Mouse (Mus musculus) thymus, adult 2 months (tissue): ENCODE measurements around the gene Ip6k1. TPM values are rescaled to one million over a fixed set of nuclear protein-coding genes. Genes with fewer than 3 reads are reported as not detected.
"Not testable (repeated sequence)": the region's sequence is repeated elsewhere in the genome, so short reads cannot be mapped to it uniquely, and the experiment has no call there.

Source experiments
- DNase-seq: peaks from one replicate; pipeline ENCODE4 v3.0.0; 2021
- H3K27ac ChIP-seq: fragments of 200-500 bp; 2 replicates; pipeline ENCODE4 v1.5.1; 2012; ENCODE audit warnings: low read length, control low read depth; ENCODE audit not compliant: control insufficient read depth, insufficient read depth
- H3K27me3 ChIP-seq: fragments of 200-500 bp; 2 replicates; pipeline ENCODE4 v1.6.1; 2012; ENCODE audit warnings: mild to moderate bottlenecking, low read length, moderate library complexity, mixed read lengths; ENCODE audit not compliant: control insufficient read depth, insufficient read depth
- H3K36me3 ChIP-seq: fragments of 200-500 bp; 2 replicates; pipeline ENCODE4 v1.6.1; 2012; ENCODE audit warnings: mild to moderate bottlenecking, low read length, moderate library complexity; ENCODE audit not compliant: control insufficient read depth, insufficient read depth
- H3K4me1 ChIP-seq: fragments of 200-500 bp; replicated peaks from 2 replicates; pipeline ENCODE4 v1.6.1; 2012; ENCODE audit warnings: low read length; ENCODE audit not compliant: control insufficient read depth, insufficient read depth
- H3K4me3 ChIP-seq: fragments of 200-500 bp; 2 replicates; pipeline ENCODE4 v1.5.1; 2012; ENCODE audit warnings: mild to moderate bottlenecking, low read length, control low read depth, moderate library complexity; ENCODE audit not compliant: control insufficient read depth, insufficient read depth
- CTCF ChIP-seq: fragments of 200-500 bp; IDR thresholded peaks from 2 replicates; pipeline ENCODE4 v1.5.1; 2012; ENCODE audit warnings: mild to moderate bottlenecking, control low read depth, low read length, moderate library complexity, borderline replicate concordance; ENCODE audit not compliant: control insufficient read depth, poor library complexity, insufficient read depth; ENCODE audit errors: extremely low read depth
- POLR2A ChIP-seq: fragments of 200-500 bp; IDR thresholded peaks from 2 replicates; pipeline ENCODE4 v1.6.1; 2012; ENCODE audit warnings: mild to moderate bottlenecking, low read length, control low read depth, moderate library complexity; ENCODE audit not compliant: control insufficient read depth, poor library complexity, insufficient read depth; ENCODE audit errors: extremely low read depth
- WGBS: fragments of 180-500 bp; shearing (Covaris S2); methylation state at CpG from one replicate; pipeline ENCODE4 v1.1.7; 2018; 5-methylcytosine and 5-hydroxymethylcytosine counted together
- polyA plus RNA-seq: library from polyadenylated mRNA; depleted of rRNA; stranded (reverse); fragments of >200 nt; gene quantifications from 2 replicates; pipeline ENCODE4 v1.2.3, GENCODE M21; 2012

The Ip6k1 gene
- polyA plus RNA-seq, 1 experiment, result 197 TPM

DNA sequence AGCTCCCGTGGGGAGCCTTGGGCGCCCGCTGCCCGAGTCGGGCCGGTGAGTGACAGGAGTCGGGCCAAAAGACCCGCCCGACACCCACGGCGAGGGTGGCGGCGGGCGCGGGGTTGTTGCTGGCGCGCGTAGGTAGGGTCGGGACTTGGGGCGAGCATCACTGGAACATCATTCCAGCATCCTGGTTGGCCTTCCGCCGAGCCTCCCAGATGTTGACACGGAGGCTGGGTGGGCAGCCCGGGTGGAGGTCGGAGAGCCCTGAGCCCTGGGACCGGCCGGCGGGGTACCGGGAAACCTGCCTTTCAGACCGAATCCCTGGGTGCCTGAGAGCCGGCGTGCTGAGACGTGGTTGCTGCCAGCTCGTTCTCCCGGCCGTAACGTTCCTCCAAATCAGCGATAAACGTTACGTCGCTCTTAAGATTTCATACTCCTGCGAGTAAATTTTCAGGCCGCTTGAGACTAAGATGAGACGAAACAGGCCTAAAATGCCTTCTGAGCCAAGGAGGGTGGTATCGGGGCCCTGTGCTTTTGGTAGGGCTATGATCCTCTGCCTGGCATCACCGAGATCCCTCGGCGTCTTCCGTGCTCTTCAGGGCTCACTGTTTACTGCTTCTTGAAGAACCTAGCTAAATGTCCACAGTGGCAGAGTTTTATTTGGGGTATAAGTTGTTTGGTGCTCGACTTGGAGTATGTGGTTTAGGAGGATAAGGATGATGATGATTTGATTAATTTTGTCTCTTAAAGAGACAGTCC, 653 bp downstream of the Ip6k1 start:
- DNase-seq, result no peak
- H3K27ac ChIP-seq, result peak overlapping the region; percentile 70
- H3K36me3 ChIP-seq, result no peaks in the 10 kb centered on the region
- TF ChIP-seq CTCF (no peak), POLR2A (peak; percentile 14; the same call in 1 of the 2 replicates)
- under 1% methylated on average over 50 of the region's 50 CpGs for WGBS
- H3K4me3 ChIP-seq, result peak overlapping the region; percentile 92
- no peaks in the 10 kb centered on the region for H3K27me3 ChIP-seq
- peaks cover 6% of the 10 kb centered on the region for H3K4me1 ChIP-seq

DNA sequence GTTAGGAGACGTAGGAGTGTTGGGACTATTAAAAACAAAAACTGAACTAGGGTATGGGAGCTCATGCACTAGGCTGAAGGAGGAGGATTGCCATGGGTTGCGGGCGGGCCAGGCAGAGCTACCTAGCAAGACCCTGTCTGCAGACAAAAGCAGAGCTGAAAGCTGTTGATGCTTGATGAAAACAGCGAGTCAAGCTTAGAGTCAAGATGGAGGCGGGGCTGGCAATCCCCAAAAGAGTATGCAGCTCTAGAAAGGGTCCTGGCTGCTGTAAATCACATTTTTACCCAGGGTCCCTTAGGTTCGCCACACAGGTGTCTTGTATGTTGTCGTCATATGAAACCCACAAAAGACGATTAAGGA, 1.2 kb downstream of the Ip6k1 start:
- Histone ChIP-seq H3K27me3 (no peaks in the 10 kb centered on the region), H3K4me3 (peak overlapping the region; percentile 92), H3K27ac (peak overlapping the region; percentile 70), H3K36me3 (no peaks in the 10 kb centered on the region), H3K4me1 (peaks cover 6% of the 10 kb centered on the region)
- TF ChIP-seq CTCF, result no peak
- no peak for TF ChIP-seq POLR2A
- under 1% methylated on average over 8 of the region's 8 CpGs for WGBS
- peak; percentile 52 for DNase-seq

DNA sequence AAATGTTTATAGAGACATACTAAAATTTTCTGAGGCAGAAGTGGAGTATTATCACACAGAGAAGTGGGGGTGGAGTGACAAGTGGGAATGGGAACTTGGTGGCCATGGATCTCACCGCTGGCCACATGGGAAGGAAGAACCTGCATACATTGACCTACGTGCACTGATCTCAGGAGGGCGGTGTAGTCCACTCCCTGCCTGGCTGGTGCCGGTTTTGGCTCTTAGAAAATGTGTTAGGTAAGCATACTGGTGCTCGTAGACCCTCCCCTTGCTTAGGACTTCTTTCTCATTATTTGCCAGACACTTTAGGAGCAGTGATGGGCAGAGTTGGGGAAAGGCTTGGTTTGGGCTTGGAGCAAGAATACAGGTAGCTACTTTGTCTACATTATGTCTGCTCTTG, 5.7 kb downstream of the Ip6k1 start:
- no peak for DNase-seq

DNA sequence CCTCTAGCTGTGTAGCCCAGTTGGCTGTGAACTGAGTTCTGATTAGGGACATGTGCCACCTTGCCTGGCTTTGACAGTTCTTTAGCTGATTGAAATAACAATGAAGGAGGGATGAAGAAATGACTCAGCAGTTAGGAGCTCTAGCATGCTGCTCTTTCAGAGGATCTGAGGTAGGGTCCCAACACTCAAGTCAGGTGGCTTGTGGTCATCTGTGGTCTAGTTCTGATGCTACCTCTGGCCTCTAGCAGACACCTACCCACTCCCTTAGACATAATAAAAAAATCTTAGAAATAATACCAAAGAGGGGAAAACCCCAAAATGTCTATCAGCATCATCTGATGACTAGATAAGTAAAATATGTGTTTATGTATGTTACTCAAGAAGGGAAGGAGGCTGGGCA, 8.1 kb downstream of the Ip6k1 start:
- H3K27me3 ChIP-seq, result no peaks in the 10 kb centered on the region
- no peak overlapping the region for H3K27ac ChIP-seq
- DNase-seq, result no peak
- peaks cover 14% of the 10 kb centered on the region for H3K36me3 ChIP-seq
- H3K4me1 ChIP-seq, result no peaks in the 10 kb centered on the region
- no peak overlapping the region for H3K4me3 ChIP-seq
- TF ChIP-seq POLR2A, result no peak
- no peak for TF ChIP-seq CTCF

More for the DNA sequence above, 5.7 kb downstream of the Ip6k1 start:
- no peak overlapping the region for H3K4me3 ChIP-seq
- TF ChIP-seq CTCF (no peak), POLR2A (no peak)
- WGBS, result 96% methylated on average over 5 of the region's 5 CpGs
- H3K27me3 ChIP-seq, result no peaks in the 10 kb centered on the region
- H3K36me3 ChIP-seq, result peaks cover 7% of the 10 kb centered on the region
- H3K27ac ChIP-seq, result no peak overlapping the region
- peaks cover 6% of the 10 kb centered on the region for H3K4me1 ChIP-seq

GRCm38 (mm10) chr9:108013577-108013976, 11.3 kb downstream of the Ip6k1 start:
- not testable (repeated sequence) for H3K27me3 ChIP-seq, H3K4me3 ChIP-seq, H3K4me1 ChIP-seq, H3K27ac ChIP-seq, DNase-seq
- 96% methylated on average over 2 of the region's 2 CpGs for WGBS
- H3K36me3 ChIP-seq, result peaks cover 17% of the 10 kb centered on the region

DNA sequence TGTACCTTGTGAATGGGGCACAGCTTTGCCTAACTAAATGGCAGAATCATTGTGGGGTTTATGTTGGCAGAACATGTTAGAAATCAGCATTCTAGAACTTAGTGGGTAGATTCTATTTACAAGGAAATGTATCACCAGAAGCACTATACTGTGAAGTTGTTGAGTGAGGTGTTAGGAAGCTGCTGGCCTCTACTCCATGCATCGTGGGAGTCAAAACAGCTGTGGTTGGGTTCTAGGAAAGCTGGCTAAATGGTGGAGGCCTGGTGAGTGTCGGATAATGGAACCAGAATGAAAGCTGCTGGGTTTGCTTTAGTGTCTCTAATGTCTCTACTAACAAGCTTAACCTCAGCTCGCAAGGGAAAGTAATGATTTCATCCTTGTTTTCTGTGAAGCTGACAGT, 14.8 kb downstream of the Ip6k1 start:
- H3K27ac ChIP-seq, result no peak overlapping the region
- H3K27me3 ChIP-seq, result no peaks in the 10 kb centered on the region
- H3K4me1 ChIP-seq, result no peaks in the 10 kb centered on the region; the same call in 1 of the 2 replicates
- H3K36me3 ChIP-seq, result peaks cover 17% of the 10 kb centered on the region
- no peak overlapping the region for H3K4me3 ChIP-seq
- no peak for TF ChIP-seq POLR2A
- TF ChIP-seq CTCF, result no peak
- DNase-seq, result no peak
- WGBS, result 96% methylated on average over 3 of the region's 3 CpGs

DNA sequence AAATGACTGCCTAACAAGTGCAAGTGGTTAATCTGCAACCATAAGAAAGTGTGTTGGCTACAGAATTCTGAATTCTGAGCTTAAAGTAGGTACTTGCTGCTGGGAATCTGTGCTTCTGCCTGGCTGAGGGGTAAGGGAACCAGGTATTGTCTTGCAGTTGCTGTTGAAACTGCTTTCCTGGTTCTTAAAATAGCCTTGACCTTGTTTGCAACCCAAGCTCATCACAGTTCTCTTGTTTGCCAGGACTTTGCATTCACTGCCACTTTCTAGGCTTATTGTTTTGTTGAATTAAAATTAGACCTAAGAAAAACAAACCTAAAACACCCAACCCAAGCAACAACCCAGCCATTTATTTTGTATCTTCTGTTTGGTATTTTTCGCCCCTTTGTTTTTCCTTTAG, 18.4 kb downstream of the Ip6k1 start:
- peaks cover 15% of the 10 kb centered on the region for H3K36me3 ChIP-seq
- WGBS, result 100% methylated on average over 1 of the region's 1 CpGs
- H3K4me3 ChIP-seq, result no peak overlapping the region
- no peak for DNase-seq
- no peaks in the 10 kb centered on the region for H3K27me3 ChIP-seq
- no peaks in the 10 kb centered on the region; the same call in 1 of the 2 replicates for H3K4me1 ChIP-seq
- no peak overlapping the region for H3K27ac ChIP-seq
- TF ChIP-seq POLR2A (no peak), CTCF (no peak)
